Mouse (Mus musculus): ENCODE measurements around the gene Smpdl3b. TPM values are rescaled to one million over a fixed set of nuclear protein-coding genes. Genes with fewer than 3 reads are reported as not detected.

Smpdl3b gene
- polyA plus RNA-seq, 1 experiment = 21.4 TPM

- Histone ChIP-seq H3K79me2 (ENCODE audit: control insufficient read depth, insufficient read depth) (no peaks in the 10 kb centered on the region), H3ac (ENCODE audit: control insufficient read depth, insufficient read length, low read depth) (no peak overlapping the region), H3K4me3 (ENCODE audit: insufficient read depth, poor library complexity, severe bottlenecking) (no peak overlapping the region), H3K36me3 (ENCODE audit: control insufficient read depth, insufficient read depth) (peaks cover 14% of the 10 kb centered on the region), H3K79me3 (ENCODE audit: low read depth) (no peaks in the 10 kb centered on the region), H3K27me3 (ENCODE audit: control insufficient read depth, insufficient read depth, insufficient read length) (no peaks in the 10 kb centered on the region)
- TF ChIP-seq FOSL1 (IDR thresholded peaks at IDR 0.05; ENCODE audit: insufficient read depth, low read length, poor library complexity, severe bottlenecking) = no peak
- TF ChIP-seq CTCF (IDR thresholded peaks at IDR 0.05; ENCODE audit: control insufficient read depth, insufficient read depth, insufficient read length) = no peak
- no peak for TF ChIP-seq CEBPB (IDR thresholded peaks at IDR 0.05; ENCODE audit: low read depth)
These were observed 28.8 kb downstream of the Smpdl3b start for GRCm38 (mm10) chr4:132728233-132728632.

DNA sequence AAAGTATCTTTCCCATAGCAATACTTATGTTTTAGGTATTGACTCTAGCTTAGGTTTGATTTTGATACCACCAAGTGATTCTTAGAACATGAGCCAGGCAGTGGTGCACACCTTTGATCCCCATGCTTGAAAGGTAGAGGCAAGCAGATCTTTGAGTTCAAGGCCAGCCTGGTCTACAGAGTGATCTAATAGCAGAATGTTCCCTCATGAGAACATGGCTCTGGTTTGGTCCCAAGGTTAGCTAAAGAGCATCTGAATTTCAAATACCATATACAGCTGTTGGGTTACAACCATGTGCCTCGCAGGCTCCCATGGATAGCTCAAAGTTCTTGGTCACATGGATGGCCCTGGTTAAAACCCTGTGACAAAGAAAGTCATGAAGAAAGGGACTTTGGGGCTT is 38.8 kb downstream of the Smpdl3b start:
- no peaks in the 10 kb centered on the region for H3K79me3 ChIP-seq (ENCODE audit: low read depth)
- H3K36me3 ChIP-seq (ENCODE audit: control insufficient read depth, insufficient read depth) = peaks cover 64% of the 10 kb centered on the region
- no peak overlapping the region for H3K4me3 ChIP-seq (ENCODE audit: insufficient read depth, poor library complexity, severe bottlenecking)
- no peak for TF ChIP-seq FOSL1 (IDR thresholded peaks at IDR 0.05; ENCODE audit: insufficient read depth, low read length, poor library complexity, severe bottlenecking)
- no peak for TF ChIP-seq CEBPB (IDR thresholded peaks at IDR 0.05; ENCODE audit: low read depth)
- no peak for TF ChIP-seq MYOG (IDR thresholded peaks at IDR 0.05; ENCODE audit: control insufficient read depth, extremely low read depth, insufficient read length)
- TF ChIP-seq MYOD1 (IDR thresholded peaks at IDR 0.05; ENCODE audit: control insufficient read depth, insufficient read length, low read depth) = no peak
- TF ChIP-seq CTCF (IDR thresholded peaks at IDR 0.05; ENCODE audit: control insufficient read depth, insufficient read depth, insufficient read length) = no peak
- TF ChIP-seq MAX (IDR thresholded peaks at IDR 0.05) = no peak
- TF ChIP-seq USF1 (IDR thresholded peaks at IDR 0.05; ENCODE audit: low read depth) = no peak
- H3K79me2 ChIP-seq (ENCODE audit: control insufficient read depth, insufficient read depth) = no peaks in the 10 kb centered on the region
- H3ac ChIP-seq (ENCODE audit: control insufficient read depth, insufficient read length, low read depth) = no peak overlapping the region
- no peaks in the 10 kb centered on the region for H3K27me3 ChIP-seq (ENCODE audit: control insufficient read depth, insufficient read depth, insufficient read length)

DNA sequence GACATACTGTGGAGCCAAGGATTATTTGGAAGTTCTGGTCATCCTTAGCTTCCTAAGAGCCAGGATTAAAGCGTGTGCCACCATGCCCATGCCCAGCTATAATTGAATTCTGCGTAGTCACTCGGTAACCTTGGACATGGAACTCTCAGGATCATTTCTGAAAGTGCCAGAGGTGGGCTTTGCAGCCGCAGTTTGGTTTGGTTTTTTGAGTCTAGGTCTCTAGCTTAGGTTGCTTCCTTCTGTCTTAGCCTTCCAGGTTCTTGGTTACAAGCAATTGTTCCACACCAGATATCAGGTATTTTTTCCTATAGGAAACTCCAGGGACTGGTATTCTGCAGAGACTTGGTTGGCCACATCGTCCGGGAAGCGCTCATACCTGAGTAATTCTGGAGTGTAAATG is 43.9 kb downstream of the Smpdl3b start:
- Histone ChIP-seq H3K79me3 (ENCODE audit: low read depth) (no peaks in the 10 kb centered on the region), H3K36me3 (ENCODE audit: control insufficient read depth, insufficient read depth) (peaks cover 69% of the 10 kb centered on the region), H3K79me2 (ENCODE audit: control insufficient read depth, insufficient read depth) (no peaks in the 10 kb centered on the region), H3K4me3 (ENCODE audit: insufficient read depth, poor library complexity, severe bottlenecking) (no peak overlapping the region), H3ac (ENCODE audit: control insufficient read depth, insufficient read length, low read depth) (no peak overlapping the region), H3K27me3 (ENCODE audit: control insufficient read depth, insufficient read depth, insufficient read length) (no peaks in the 10 kb centered on the region)
- no peak for TF ChIP-seq CTCF (IDR thresholded peaks at IDR 0.05; ENCODE audit: control insufficient read depth, insufficient read depth, insufficient read length)
- no peak for TF ChIP-seq USF1 (IDR thresholded peaks at IDR 0.05; ENCODE audit: low read depth)
- TF ChIP-seq CEBPB (IDR thresholded peaks at IDR 0.05; ENCODE audit: low read depth) = no peak
- TF ChIP-seq MYOG (IDR thresholded peaks at IDR 0.05; ENCODE audit: control insufficient read depth, extremely low read depth, insufficient read length) = no peak
- TF ChIP-seq MYOD1 (IDR thresholded peaks at IDR 0.05; ENCODE audit: control insufficient read depth, insufficient read length, low read depth) = no peak
- TF ChIP-seq FOSL1 (IDR thresholded peaks at IDR 0.05; ENCODE audit: insufficient read depth, low read length, poor library complexity, severe bottlenecking) = no peak
- TF ChIP-seq MAX (IDR thresholded peaks at IDR 0.05) = no peak

- TF ChIP-seq CEBPB (IDR thresholded peaks at IDR 0.05; ENCODE audit: low read depth) (no peak), USF1 (IDR thresholded peaks at IDR 0.05; ENCODE audit: low read depth) (no peak), MYOD1 (IDR thresholded peaks at IDR 0.05; ENCODE audit: control insufficient read depth, insufficient read length, low read depth) (no peak), FOSL1 (IDR thresholded peaks at IDR 0.05; ENCODE audit: insufficient read depth, low read length, poor library complexity, severe bottlenecking) (no peak), CTCF (IDR thresholded peaks at IDR 0.05; ENCODE audit: control insufficient read depth, insufficient read depth, insufficient read length) (no peak), MAX (IDR thresholded peaks at IDR 0.05) (no peak), MYOG (IDR thresholded peaks at IDR 0.05; ENCODE audit: control insufficient read depth, extremely low read depth, insufficient read length) (no peak)
- H3K36me3 ChIP-seq (ENCODE audit: control insufficient read depth, insufficient read depth) = peaks cover 82% of the 10 kb centered on the region
- H3K79me3 ChIP-seq (ENCODE audit: low read depth) = no peaks in the 10 kb centered on the region
- no peak overlapping the region for H3ac ChIP-seq (ENCODE audit: control insufficient read depth, insufficient read length, low read depth)
- no peaks in the 10 kb centered on the region for H3K27me3 ChIP-seq (ENCODE audit: control insufficient read depth, insufficient read depth, insufficient read length)
- no peaks in the 10 kb centered on the region for H3K79me2 ChIP-seq (ENCODE audit: control insufficient read depth, insufficient read depth)
- H3K4me3 ChIP-seq (ENCODE audit: insufficient read depth, poor library complexity, severe bottlenecking) = no peak overlapping the region
These were observed 50.2 kb downstream of the Smpdl3b start for GRCm38 (mm10) chr4:132706885-132707284.

- TF ChIP-seq FOSL1 (IDR thresholded peaks at IDR 0.05; ENCODE audit: insufficient read depth, low read length, poor library complexity, severe bottlenecking) (no peak), MYOG (IDR thresholded peaks at IDR 0.05; ENCODE audit: control insufficient read depth, extremely low read depth, insufficient read length) (no peak)
- Histone ChIP-seq H3K4me3 (ENCODE audit: insufficient read depth, poor library complexity, severe bottlenecking) (no peak overlapping the region), H3ac (ENCODE audit: control insufficient read depth, insufficient read length, low read depth) (no peak overlapping the region), H3K79me2 (ENCODE audit: control insufficient read depth, insufficient read depth) (no peaks in the 10 kb centered on the region), H3K79me3 (ENCODE audit: low read depth) (no peaks in the 10 kb centered on the region), H3K27me3 (ENCODE audit: control insufficient read depth, insufficient read depth, insufficient read length) (no peaks in the 10 kb centered on the region), H3K36me3 (ENCODE audit: control insufficient read depth, insufficient read depth) (peaks cover 65% of the 10 kb centered on the region)
These were observed 55.0 kb downstream of the Smpdl3b start for GRCm38 (mm10) chr4:132702076-132702475.

DNA sequence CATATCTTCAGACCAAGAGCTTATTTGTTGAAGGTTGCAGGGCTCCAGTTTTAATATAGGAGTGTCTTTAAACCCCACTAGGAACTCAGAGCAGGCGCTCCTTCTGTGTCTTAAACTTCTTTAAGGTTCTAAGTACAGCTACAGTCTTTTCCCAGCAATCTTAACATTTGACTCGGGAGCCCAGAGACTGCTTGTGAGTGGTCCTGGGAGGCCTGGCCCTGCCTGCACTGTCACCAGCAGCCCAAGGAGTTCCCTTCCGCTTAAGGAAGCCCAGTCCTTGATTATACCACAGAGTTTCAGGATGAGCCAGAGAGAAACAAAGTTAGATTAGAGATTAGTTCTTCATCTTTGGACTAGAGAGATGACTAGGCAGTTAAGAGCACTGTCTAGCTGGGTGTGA is 63.7 kb downstream of the Smpdl3b start:
- Histone ChIP-seq H3ac (ENCODE audit: control insufficient read depth, insufficient read length, low read depth) (no peak overlapping the region), H3K79me3 (ENCODE audit: low read depth) (no peaks in the 10 kb centered on the region), H3K4me3 (ENCODE audit: insufficient read depth, poor library complexity, severe bottlenecking) (no peak overlapping the region), H3K36me3 (ENCODE audit: control insufficient read depth, insufficient read depth) (peaks cover 45% of the 10 kb centered on the region), H3K27me3 (ENCODE audit: control insufficient read depth, insufficient read depth, insufficient read length) (no peaks in the 10 kb centered on the region), H3K79me2 (ENCODE audit: control insufficient read depth, insufficient read depth) (no peaks in the 10 kb centered on the region)
- no peak for TF ChIP-seq MYOG (IDR thresholded peaks at IDR 0.05; ENCODE audit: control insufficient read depth, extremely low read depth, insufficient read length)
- TF ChIP-seq USF1 (IDR thresholded peaks at IDR 0.05; ENCODE audit: low read depth) = no peak
- TF ChIP-seq CTCF (IDR thresholded peaks at IDR 0.05; ENCODE audit: control insufficient read depth, insufficient read depth, insufficient read length) = no peak
- TF ChIP-seq FOSL1 (IDR thresholded peaks at IDR 0.05; ENCODE audit: insufficient read depth, low read length, poor library complexity, severe bottlenecking) = no peak
- no peak for TF ChIP-seq CEBPB (IDR thresholded peaks at IDR 0.05; ENCODE audit: low read depth)
- no peak for TF ChIP-seq MYOD1 (IDR thresholded peaks at IDR 0.05; ENCODE audit: control insufficient read depth, insufficient read length, low read depth)
- no peak for TF ChIP-seq MAX (IDR thresholded peaks at IDR 0.05)
